Mouse (Mus musculus) urinary bladder, postnatal 14 days (tissue): ENCODE measurements around the gene Tbx3.

Experiments used
- DNase-seq: peaks from one replicate; pipeline ENCODE4 v3.0.0; 2021; ENCODE audit warnings: low spot score

Tbx3 gene

GRCm38 (mm10) chr5:119708850-119709585 is 38.5 kb downstream of the Tbx3 start:
- DNase-seq: no peak

GRCm38 (mm10) chr5:119709826-119710559 is 39.5 kb downstream of the Tbx3 start:
- peak; percentile 24 for DNase-seq

- DNase-seq: no peak
These were observed 40.3 kb downstream of the Tbx3 start for GRCm38 (mm10) chr5:119710756-119711155.

GRCm38 (mm10) chr5:119711626-119712025 is 41.2 kb downstream of the Tbx3 start:
- no peak for DNase-seq

- peak; percentile 88 for DNase-seq
These were observed 42.3 kb downstream of the Tbx3 start for GRCm38 (mm10) chr5:119712679-119713246.

- no peak for DNase-seq
These were observed 50.2 kb downstream of the Tbx3 start for GRCm38 (mm10) chr5:119720471-119721265.

GRCm38 (mm10) chr5:119732978-119733377 is 62.5 kb downstream of the Tbx3 start:
- no peak for DNase-seq
